Mouse (Mus musculus) WW6 (cell line): ENCODE results near the gene Lmtk3.

ENCODE experiments used
- DNase-seq: peaks from one replicate; pipeline ENCODE4 v3.0.0-alpha.2; 2013; ENCODE audit warnings: low read depth, low spot score

Gene Lmtk3

DNA sequence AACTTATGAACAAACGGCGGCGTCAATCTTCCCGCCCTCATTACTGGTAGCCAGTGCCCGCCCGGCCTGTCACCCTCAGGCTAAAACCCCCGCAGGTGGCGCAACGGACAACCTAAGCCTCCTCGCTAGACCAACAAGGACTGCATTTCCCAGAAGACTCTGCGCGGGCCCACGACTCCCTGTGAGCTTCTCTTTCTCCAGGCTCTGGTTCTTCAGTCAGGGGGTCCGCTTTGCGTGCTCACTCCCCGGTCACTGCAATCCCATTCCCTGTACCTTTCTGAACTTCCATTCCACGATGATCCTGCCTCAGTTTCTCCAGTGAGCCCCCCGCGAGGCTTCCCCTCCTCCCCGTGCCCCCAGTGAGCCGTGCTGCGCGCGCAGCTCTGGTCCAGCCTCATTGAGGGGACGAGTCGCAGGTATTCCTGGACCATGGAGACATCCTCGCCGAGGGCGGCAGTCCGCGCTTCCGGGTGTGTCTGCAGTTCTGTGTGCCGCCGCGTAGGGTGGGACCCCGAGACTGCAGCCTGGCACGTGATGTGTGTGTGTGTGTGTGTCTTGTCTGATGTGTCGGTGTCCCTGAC lies at the start of gene Lmtk3:
TSS of gene Lmtk3 (plus strand) at position 228 of the 581 bp plus-strand sequence.
- peak; percentile 52 for DNase-seq

DNA sequence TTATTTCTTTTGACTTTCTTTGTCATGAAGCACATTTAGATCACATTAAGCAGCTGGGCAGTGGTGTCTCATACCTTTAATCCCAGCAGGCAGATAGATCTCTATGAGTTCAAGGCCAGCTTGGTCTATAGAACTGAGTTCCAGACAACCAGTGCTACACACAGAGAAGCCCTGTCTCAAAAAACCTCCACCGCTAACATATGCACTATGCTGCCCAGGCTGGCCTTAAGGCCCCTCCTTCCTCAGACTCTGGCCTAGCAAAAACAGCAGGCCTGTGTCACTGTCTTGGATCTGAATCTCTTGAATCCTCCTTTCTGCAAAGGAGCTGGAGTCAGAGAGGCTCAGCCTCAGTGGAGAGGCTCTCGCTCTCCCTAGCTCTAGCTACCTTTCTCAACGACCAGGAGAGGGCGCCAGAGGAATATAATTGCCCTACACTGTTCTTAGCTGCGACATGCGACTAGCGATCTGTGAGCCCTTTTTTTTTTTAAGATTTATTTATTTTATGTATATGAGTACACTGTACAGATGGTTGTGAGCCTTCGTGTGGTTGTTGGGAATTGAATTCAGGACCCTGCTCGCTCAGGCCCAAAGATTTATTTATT lies 44.3 kb upstream of the Lmtk3 start:
- DNase-seq: peak; percentile 62

DNA sequence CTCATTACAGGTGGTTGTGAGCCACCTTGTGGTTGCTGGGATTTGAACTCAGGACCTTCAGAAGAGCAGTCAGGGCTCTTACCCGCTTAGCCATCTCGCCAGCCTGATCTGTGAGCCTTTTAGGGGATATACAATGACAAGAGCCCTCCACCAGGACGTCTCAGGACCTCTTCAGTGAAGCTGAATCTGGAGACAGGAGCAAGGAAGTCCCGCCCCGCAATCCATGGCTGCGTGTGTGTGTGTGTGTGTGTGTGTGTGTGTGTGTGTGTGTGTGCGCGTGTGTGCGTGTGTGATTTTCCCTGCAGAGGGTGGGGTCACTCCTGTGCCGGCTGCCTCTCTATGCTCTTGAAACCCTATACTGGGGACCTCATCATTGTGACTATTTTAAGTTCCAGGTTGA lies 43.7 kb upstream of the Lmtk3 start:
- DNase-seq: no peak

DNA sequence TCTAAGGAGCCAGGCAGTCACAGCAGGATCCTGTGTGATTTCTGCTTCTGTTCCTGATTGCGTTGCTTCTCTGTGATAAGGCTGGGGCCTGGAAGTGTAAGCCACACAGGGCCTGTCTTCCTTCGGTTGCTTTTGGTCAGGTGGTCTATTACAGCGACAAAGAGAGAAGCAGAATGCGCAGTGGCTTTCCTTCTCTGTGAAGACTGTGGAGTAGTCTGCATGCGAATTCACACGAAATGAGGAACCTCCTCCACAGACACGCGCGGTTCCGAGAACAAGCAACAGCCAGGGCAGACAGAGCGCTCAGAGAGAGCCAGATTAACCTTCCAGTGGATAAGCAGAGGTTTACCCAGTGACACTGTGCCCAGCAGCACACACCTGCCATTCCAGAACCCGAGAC lies 42.2 kb upstream of the Lmtk3 start:
- no peak for DNase-seq

GRCm38 (mm10) chr7:45741777-45742176 lies 41.8 kb upstream of the Lmtk3 start:
- no peak for DNase-seq

GRCm38 (mm10) chr7:45742338-45742737 lies 41.2 kb upstream of the Lmtk3 start:
- DNase-seq: no peak

DNA sequence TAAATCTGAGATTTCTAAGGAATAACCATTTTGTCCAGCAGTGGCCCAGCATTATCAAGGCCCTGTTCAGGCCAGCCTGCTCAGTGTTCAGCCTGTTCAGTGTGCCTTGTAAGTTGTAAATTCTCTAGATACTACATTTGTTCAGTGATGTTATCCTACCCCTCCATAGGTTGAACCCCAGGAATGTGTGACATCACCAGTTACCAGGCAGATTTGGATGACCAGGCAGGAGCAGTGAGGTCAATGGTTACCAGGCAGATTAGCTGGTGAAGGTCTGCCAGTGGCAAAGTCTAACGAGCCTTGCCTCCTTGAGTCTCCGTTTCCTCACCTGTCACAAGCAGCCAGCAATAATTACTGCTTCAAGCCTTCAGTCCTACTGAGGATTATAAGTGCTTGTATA lies 39.2 kb upstream of the Lmtk3 start:
- no peak for DNase-seq

DNA sequence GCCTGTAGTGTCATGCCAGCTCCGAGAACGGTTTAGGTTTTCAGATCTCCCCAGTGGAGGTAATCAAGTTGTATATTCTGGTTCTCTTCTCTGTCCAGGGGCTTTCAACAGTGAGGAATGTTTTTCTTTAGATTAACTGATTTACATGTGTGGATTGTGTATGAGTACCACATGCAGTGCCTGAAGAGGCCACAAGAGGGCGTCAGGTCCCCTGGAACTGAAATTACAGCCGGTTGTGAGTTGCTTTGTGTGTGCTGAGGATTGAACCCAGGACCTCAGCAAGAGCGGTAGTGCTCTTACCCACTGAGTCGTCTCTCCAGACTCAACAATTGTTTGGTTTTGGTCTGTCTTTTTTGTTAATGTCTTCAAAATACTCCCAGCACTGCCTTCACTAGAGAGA lies 37.0 kb upstream of the Lmtk3 start:
- DNase-seq: no peak

DNA sequence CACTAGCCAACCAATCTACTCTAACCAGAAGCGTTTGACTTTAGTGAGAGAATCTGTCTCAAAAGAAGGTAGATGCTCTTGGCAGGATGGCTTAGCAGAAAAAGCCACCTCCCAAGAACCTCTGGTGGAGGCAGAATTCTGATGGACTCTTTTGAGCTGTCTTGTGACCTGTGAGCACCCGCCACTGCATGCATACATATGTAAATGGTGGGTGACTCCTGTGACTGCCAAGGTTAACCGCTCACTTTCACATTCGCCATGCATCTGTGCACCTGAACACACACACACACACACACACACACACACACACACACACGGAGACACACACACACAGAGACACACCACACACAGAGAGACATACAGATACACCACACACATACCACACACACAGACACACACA lies 36.1 kb upstream of the Lmtk3 start:
- DNase-seq: no peak

DNA sequence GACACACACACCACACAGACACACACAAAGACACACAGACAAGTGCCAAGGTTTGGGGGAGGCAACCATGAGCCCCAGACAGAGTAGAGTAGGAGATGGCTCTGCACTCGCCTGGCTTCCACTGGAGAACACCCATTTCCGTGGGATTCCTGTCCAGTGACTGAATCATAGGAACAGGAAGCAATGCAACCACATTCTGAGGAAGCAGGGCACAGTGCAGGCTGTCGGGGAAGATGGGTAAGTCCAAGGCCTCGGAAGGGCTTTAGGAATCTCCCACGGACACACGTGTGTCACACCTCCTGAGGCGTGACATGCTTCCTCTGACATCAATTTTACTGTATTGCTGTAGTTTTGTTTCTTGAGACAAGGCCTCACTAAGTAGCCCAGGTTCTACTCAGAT lies 35.4 kb upstream of the Lmtk3 start:
- no peak for DNase-seq

- DNase-seq: no peak
Observed at GRCm38 (mm10) chr7:45749401-45749800, 34.1 kb upstream of the Lmtk3 start.

- no peak for DNase-seq
Observed at GRCm38 (mm10) chr7:45750162-45750561, 33.4 kb upstream of the Lmtk3 start.

DNA sequence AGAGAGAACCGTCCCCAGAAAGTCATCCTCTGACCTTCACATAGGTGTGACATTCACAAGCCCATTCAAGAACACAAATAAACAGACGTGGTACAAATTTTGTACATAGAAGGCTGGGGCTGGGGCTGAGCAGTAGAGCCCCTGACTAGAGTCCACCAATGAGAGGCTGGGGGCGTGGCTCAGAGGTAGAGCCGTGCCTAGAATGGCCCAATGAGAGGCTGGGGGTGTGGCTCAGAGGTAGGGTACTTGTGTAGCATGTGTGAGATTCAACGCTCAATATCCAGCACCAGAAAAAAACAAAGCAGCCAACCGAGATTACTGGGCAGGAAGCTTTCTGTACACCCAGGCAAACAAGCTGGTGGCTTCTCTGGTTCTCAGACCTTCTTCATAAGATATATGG lies 27.8 kb upstream of the Lmtk3 start:
- no peak for DNase-seq

GRCm38 (mm10) chr7:45759400-45759799 lies 24.1 kb upstream of the Lmtk3 start:
- DNase-seq: no peak

DNA sequence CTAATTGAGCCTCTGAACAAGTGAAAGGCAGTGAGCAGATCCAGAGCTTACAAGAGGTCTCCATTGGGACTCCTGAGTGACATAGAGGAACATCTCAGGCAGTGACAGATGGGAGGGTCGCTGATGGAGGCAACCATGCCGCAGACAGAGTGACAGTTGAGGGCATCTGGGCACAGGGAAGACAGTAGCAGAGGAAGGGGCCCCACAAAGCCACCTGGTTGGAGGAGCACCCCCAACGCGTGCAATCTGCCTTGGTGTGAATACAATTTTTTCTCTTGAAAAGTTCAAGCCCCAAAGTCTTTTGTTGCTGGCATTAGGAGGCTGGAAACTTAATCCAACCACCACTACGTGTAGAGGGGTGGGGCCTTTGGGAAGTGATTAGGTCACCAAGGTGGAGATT lies 23.4 kb upstream of the Lmtk3 start:
- DNase-seq: no peak

- no peak for DNase-seq
Observed at GRCm38 (mm10) chr7:45765995-45766394, 17.5 kb upstream of the Lmtk3 start.

DNA sequence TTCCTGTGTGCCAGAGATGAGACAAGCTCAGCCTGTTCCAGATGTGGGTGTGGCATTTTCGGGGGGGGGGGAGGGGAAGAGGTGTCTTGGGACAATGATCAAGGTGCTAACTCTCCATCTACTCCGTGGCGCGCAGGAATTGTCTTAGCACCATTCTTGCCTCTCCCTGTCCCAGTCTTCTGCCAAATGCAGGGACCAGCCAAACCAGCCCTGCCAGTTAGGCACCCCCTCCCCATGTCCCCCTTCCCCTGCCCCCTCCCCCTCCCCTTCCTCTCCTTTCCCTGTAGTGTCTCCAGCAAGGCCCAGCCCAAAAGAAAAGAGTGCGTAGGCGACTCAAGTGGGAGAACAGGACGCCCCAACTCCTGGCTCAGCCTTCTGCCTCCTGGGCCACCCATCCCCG lies 16.8 kb upstream of the Lmtk3 start:
- no peak for DNase-seq

- DNase-seq: no peak
Observed at GRCm38 (mm10) chr7:45767500-45767899, 16.0 kb upstream of the Lmtk3 start.

GRCm38 (mm10) chr7:45770427-45771082 lies 13.0 kb upstream of the Lmtk3 start:
- DNase-seq: no peak

GRCm38 (mm10) chr7:45771101-45771500 lies 12.4 kb upstream of the Lmtk3 start:
- no peak for DNase-seq

DNA sequence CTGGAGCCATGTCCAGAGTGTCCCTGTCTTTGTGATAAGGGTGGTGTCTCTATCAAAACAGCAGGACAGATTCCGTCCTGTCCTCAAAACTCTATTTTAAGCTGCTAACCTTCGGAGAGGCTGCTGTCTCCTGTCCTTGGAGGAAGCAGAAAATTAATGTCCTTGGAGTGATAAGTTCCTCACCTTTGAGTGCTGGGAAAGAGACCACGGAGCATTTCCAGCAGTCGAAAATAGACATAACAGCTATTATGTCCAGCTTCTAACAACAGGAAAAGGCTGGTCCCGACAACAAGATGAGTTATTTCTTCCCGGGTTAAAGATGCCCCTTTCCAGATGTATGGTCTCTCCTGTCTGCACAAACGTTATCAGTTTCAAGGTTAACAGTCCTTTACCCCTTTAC lies 8.3 kb upstream of the Lmtk3 start:
- no peak for DNase-seq

DNA sequence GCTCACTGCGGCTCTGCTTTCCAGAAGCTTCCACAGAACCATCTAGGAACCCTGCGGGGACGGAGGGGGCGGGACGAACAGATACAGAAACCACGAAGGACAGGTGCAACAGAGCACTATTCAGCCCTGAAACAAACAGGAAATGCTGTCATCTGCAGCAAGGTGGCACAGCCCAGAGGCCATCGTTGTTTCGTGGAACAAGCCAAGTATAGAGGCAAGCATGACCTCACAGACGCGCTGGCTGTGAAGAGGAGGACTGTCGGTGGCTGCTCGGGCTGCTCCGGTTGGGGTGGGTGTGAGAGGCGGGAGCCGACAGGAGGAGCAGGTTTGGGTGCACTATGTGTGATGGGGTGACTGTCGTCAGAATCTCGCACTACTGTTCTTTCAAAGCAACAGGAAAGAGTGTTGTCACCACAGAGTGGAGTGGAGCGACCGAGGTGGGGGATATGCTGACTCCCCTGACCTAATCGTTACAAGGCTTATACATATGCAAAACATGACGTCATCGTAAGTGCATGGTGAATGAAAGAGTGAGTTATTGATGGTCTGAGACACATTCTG lies 4.4 kb upstream of the Lmtk3 start:
- DNase-seq: no peak

DNA sequence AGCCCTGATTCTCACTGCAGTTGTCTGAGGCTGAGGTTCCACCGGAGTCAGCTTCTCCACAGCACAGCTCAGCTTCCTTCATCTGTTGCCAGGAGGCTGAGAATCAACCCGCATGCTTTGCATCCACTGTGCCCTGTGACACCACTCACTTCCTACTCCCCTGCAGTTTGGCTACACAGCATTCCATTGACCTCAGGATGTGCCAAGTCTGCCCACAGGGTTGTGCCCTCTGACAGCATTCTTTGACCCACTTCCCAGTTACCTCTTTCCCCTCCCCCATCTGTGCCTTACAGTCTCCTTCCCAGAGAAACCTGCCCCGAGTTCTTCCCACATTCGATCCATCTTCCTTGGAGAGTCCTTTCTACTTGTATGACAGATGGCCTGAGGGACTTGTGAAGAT lies 1.3 kb upstream of the Lmtk3 start:
- DNase-seq: no peak
